Mouse (Mus musculus) stomach, embryonic 14.5 days (tissue): Measurements from ENCODE around the gene Fam107b. TPM values are rescaled to one million over a fixed set of nuclear protein-coding genes. Genes with fewer than 3 reads are reported as not detected.

Experiments
- ATAC-seq: fragments of 200-750 bp; cut with Nextera tagmentation; 2 replicates; pipeline ENCODE4 v1.8.0; 2017; ENCODE audit warnings: low read depth, moderate TSS enrichment; ENCODE audit not compliant: insufficient number of reproducible peaks, insufficient read depth, low FRiP score
- H3K27ac ChIP-seq: fragments of 300-500 bp; sonication (generic); 2 replicates; pipeline ENCODE4 v1.5.1; 2014; ENCODE audit warnings: mild to moderate bottlenecking, low read length, moderate library complexity, mixed read lengths
- H3K27me3 ChIP-seq: fragments of 300-500 bp; sonication (generic); 2 replicates; pipeline ENCODE4 v1.6.1; 2014; ENCODE audit warnings: low read length, control low read depth, mixed read lengths; ENCODE audit not compliant: control insufficient read depth, insufficient read depth
- H3K36me3 ChIP-seq: fragments of 300-500 bp; sonication (generic); 2 replicates; pipeline ENCODE4 v1.6.1; 2014; ENCODE audit warnings: mild to moderate bottlenecking, control low read depth, low read length, moderate library complexity, mixed read lengths; ENCODE audit not compliant: control insufficient read depth, insufficient read depth
- H3K4me1 ChIP-seq: fragments of 300-500 bp; sonication (generic); 2 replicates; pipeline ENCODE4 v1.6.1; 2014; ENCODE audit warnings: low read length, control low read depth, mixed read lengths; ENCODE audit not compliant: control insufficient read depth, insufficient read depth
- H3K4me2 ChIP-seq: fragments of 300-500 bp; sonication (generic); replicated peaks from 2 replicates; pipeline ENCODE4 v1.6.1; 2014; ENCODE audit warnings: low read depth, low read length, control low read depth
- H3K4me3 ChIP-seq: fragments of 300-500 bp; sonication (generic); 2 replicates; pipeline ENCODE4 v1.5.1; 2014; ENCODE audit warnings: low read depth, low read length, control low read depth
- H3K9ac ChIP-seq: fragments of 300-500 bp; sonication (generic); replicated peaks from 2 replicates; pipeline ENCODE4 v1.6.1; 2014; ENCODE audit warnings: low read depth, mild to moderate bottlenecking, control low read depth, low read length, moderate library complexity, mixed read lengths
- H3K9me3 ChIP-seq: fragments of 300-500 bp; sonication (generic); 2 replicates; pipeline ENCODE4 v1.6.1; 2016; ENCODE audit warnings: low read depth, low read length, control low read depth; ENCODE audit not compliant: control insufficient read depth
- WGBS: fragments of 180-500 bp; shearing (Covaris S2); extraction: QIAGEN DNeasy Blood & Tissue Kit; methylation state at CpG from one replicate; pipeline ENCODE4 v1.1.7; 2014; 5-methylcytosine and 5-hydroxymethylcytosine counted together
- polyA plus RNA-seq: library from polyadenylated mRNA; unstranded; fragments of >200 nt; fragmentation: Nextera tagmentation; extraction: Ambion mirVana; gene quantifications from 2 replicates; pipeline ENCODE4 v1.2.1, GENCODE M21; 2014

Fam107b gene
- polyA plus RNA-seq, 1 experiment from 2014 or later = 55.4 TPM

DNA sequence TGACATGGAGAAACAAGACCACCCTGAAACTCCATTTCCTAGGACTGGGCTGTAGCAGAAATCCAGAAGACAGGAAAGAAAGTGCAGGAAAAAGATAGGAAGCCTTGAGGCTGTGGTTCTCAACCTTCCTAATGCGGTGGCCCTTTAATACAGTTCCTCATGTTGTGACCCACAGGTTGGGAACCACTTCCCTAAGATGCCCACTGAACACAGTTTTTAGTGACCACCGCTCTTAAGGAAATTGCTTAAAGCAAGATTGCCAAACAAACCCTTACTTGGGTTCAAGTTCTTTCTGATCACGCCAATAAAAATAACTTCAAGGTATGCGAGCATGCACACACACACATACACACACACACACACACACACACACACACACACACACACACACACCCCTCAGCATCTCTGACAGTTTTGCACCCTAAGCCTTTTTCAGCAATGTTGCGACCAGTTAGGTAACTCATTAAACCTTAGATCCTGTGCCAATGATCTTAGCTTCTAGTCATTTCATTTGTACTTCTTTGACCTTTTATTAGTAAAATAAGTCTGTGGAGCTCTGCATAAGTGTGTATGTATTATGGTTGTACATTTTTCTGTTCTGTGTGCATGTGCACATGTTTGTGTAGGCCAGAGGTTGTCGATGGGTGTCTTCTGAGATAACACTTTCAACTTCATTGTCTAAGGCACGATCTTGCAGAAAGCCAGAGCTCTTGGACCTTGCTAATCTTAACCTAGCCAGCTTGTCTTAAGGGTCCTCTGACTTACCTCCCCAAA is 53.1 kb downstream of the Fam107b start:
- no peak for ATAC-seq
- H3K9ac ChIP-seq = no peak overlapping the region
- H3K4me2 ChIP-seq = no peak overlapping the region
- H3K4me3 ChIP-seq = no peak overlapping the region
- no peaks in the 10 kb centered on the region for H3K9me3 ChIP-seq
- no peaks in the 10 kb centered on the region for H3K4me1 ChIP-seq
- H3K27me3 ChIP-seq = no peaks in the 10 kb centered on the region
- no peak overlapping the region for H3K27ac ChIP-seq
- no peaks in the 10 kb centered on the region for H3K36me3 ChIP-seq
- WGBS = 81% methylated on average over 7 of the region's 7 CpGs

- WGBS = 77% methylated on average over 7 of the region's 7 CpGs
Measured at GRCm38 (mm10) chr2:3623981-3624584, 53.8 kb downstream of the Fam107b start.

GRCm38 (mm10) chr2:3629096-3629495 is 58.8 kb downstream of the Fam107b start:
- Histone ChIP-seq H3K4me3 (no peak overlapping the region), H3K36me3 (no peaks in the 10 kb centered on the region), H3K27ac (no peak overlapping the region), H3K4me1 (no peaks in the 10 kb centered on the region), H3K9ac (no peak overlapping the region), H3K9me3 (no peaks in the 10 kb centered on the region), H3K4me2 (no peak overlapping the region), H3K27me3 (no peaks in the 10 kb centered on the region)
- 86% methylated on average over 6 of the region's 6 CpGs for WGBS
- no peak for ATAC-seq

More at GRCm38 (mm10) chr2:3623981-3624584, 53.8 kb downstream of the Fam107b start:
- H3K4me2 ChIP-seq = no peak overlapping the region
- H3K4me1 ChIP-seq = no peaks in the 10 kb centered on the region
- no peak overlapping the region for H3K4me3 ChIP-seq
- 0 out of 2 replicates have a peak, but pooled peaks have one; percentile 56 for ATAC-seq
- no peaks in the 10 kb centered on the region for H3K9me3 ChIP-seq
- no peak overlapping the region for H3K9ac ChIP-seq
- no peaks in the 10 kb centered on the region for H3K27me3 ChIP-seq
- no peaks in the 10 kb centered on the region for H3K36me3 ChIP-seq
- no peak overlapping the region for H3K27ac ChIP-seq

- Histone ChIP-seq H3K9ac (no peak overlapping the region), H3K4me3 (no peak overlapping the region), H3K27ac (no peak overlapping the region), H3K36me3 (no peaks in the 10 kb centered on the region), H3K4me2 (no peak overlapping the region), H3K9me3 (no peaks in the 10 kb centered on the region), H3K27me3 (no peaks in the 10 kb centered on the region), H3K4me1 (no peaks in the 10 kb centered on the region)
- ATAC-seq = no peak
- WGBS = 88% methylated on average over 5 of the region's 5 CpGs
Measured at GRCm38 (mm10) chr2:3629741-3630140, 59.5 kb downstream of the Fam107b start.

- Histone ChIP-seq H3K27me3 (no peaks in the 10 kb centered on the region), H3K9ac (no peak overlapping the region), H3K4me2 (no peak overlapping the region), H3K4me1 (no peaks in the 10 kb centered on the region), H3K27ac (no peak overlapping the region), H3K9me3 (no peaks in the 10 kb centered on the region), H3K4me3 (no peak overlapping the region), H3K36me3 (no peaks in the 10 kb centered on the region)
- no peak for ATAC-seq
- WGBS = 78% methylated on average over 5 of the region's 5 CpGs
Measured at GRCm38 (mm10) chr2:3630769-3631477, 60.6 kb downstream of the Fam107b start.

GRCm38 (mm10) chr2:3633137-3633536 is 62.8 kb downstream of the Fam107b start:
- Histone ChIP-seq H3K9me3 (no peaks in the 10 kb centered on the region), H3K36me3 (no peaks in the 10 kb centered on the region), H3K4me1 (no peaks in the 10 kb centered on the region), H3K4me3 (no peak overlapping the region), H3K9ac (no peak overlapping the region), H3K27ac (no peak overlapping the region), H3K4me2 (no peak overlapping the region), H3K27me3 (no peaks in the 10 kb centered on the region)
- 64% methylated on average over 9 of the region's 9 CpGs for WGBS
- ATAC-seq = no peak

DNA sequence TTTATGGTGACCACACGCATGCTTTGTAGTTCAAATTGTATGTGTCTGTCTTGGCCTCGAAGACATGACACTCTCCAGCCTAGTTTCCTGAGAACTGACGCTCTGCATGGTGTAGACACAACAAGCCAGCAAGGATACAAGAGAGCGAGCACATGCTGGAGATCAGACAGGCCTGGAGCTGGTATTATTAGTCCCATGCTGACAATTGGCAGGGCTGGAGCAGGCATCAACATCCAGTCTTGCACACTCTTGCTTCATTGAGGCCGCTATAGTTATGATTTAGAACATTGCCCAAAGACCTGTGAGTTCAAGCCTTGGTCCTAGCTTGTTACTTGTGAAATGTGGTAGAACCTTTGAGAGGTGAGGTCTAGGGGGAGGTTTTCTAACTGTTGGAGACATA is 66.5 kb downstream of the Fam107b start:
- ATAC-seq = no peak
- no peaks in the 10 kb centered on the region for H3K4me1 ChIP-seq
- no peak overlapping the region for H3K9ac ChIP-seq
- no peak overlapping the region for H3K27ac ChIP-seq
- H3K4me2 ChIP-seq = no peak overlapping the region
- H3K27me3 ChIP-seq = no peaks in the 10 kb centered on the region
- no peaks in the 10 kb centered on the region for H3K9me3 ChIP-seq
- 84% methylated on average over 5 of the region's 5 CpGs for WGBS
- H3K36me3 ChIP-seq = no peaks in the 10 kb centered on the region
- no peak overlapping the region for H3K4me3 ChIP-seq

GRCm38 (mm10) chr2:3641001-3641770 is 70.9 kb downstream of the Fam107b start:
- H3K4me3 ChIP-seq = no peak overlapping the region
- ATAC-seq = no peak

More at GRCm38 (mm10) chr2:3641001-3641770, 70.9 kb downstream of the Fam107b start:
- 67% methylated on average over 9 of the region's 9 CpGs for WGBS
- Histone ChIP-seq H3K27me3 (no peaks in the 10 kb centered on the region), H3K36me3 (no peaks in the 10 kb centered on the region), H3K4me2 (no peak overlapping the region), H3K9ac (no peak overlapping the region), H3K9me3 (no peaks in the 10 kb centered on the region), H3K27ac (no peak overlapping the region), H3K4me1 (no peaks in the 10 kb centered on the region)
